In the genomic region with DNA sequence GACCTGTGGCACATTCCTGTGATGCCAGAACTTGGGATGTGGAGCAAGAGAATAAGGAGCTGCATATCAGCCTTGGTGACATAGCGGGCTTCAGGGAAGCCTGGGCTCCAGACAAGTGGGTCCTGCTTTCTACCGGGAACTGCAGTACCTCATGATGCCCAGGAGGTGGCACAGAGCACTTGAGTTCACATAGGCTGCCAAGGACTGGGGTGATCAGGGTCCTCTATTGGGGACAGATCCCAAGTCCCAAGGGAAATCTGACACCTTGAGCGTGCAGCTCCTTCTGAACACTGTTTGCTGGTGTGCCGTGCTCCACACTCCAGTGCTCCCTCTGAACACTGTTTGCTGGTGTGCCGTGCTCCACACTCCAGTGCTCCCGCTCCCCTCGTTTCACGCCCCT, we compare ENCODE assay signal across 8 mouse cellular contexts. TPM values are rescaled to one million over a fixed set of nuclear protein-coding genes. Genes with fewer than 3 reads are reported as not detected.
A peak's percentile ranks its signal among the peaks of the same experiment; 100 is the strongest.
DNase-seq lines count a peak whose midpoint lies in the region; ATAC-seq and TF ChIP-seq lines count a peak whose summit lies in the region.

No protein-coding gene starts in this region.

- H3K9me3 ChIP-seq in hindbrain, embryonic 16.5 days (ENCODE audit: control insufficient read depth, low read length): no peaks in the 10 kb centered on the region

- intact Hi-C loops in left cerebral cortex, adult 2 months (cut with DNase I): loop anchor here (1.0 kb wide), 1 partner anchor 113 kb away; no protein-coding TSS in a partner anchor

- TF ChIP-seq CTCF in bone marrow macrophage, adult 2 months (IDR thresholded peaks at IDR 0.05; ENCODE audit: low read depth, low read length): peak; percentile 78
- peak; percentile 91 for TF ChIP-seq CTCF in left cerebral cortex, adult 2 months (IDR thresholded peaks at IDR 0.05)

- peak; percentile 49 for DNase-seq in adrenal gland, adult 2 months
- no peak for DNase-seq in adrenal gland, adult 8-10 months
- peak; percentile 45 to 55 for DNase-seq in left cerebral cortex, adult 2 months (ENCODE audit: extremely low spot score in 1 of 2, low spot score in 2 of 2)
- peak; percentile 40 for DNase-seq in right cerebral cortex, postnatal 4 days

- peaks cover 30% of the 10 kb centered on the region for H3K36me3 ChIP-seq in hindbrain, embryonic 16.5 days (ENCODE audit: control insufficient read depth, insufficient read depth, low read length)

- no peak overlapping the region for H3K27ac ChIP-seq in bone marrow macrophage, adult 2 months (ENCODE audit: insufficient read depth, low read depth, low read length)
- H3K27ac ChIP-seq in hindbrain, embryonic 16.5 days (ENCODE audit: low read depth, low read length): no peak overlapping the region
- no peak overlapping the region for H3K27ac ChIP-seq in left cerebral cortex, adult 2 months

- WGBS in hindbrain, embryonic 16.5 days: 37% methylated on average over 8 of the region's 8 CpGs

- H3K4me2 ChIP-seq in hindbrain, embryonic 16.5 days (ENCODE audit: low read length): no peak overlapping the region

- H3K4me1 ChIP-seq in bone marrow macrophage, adult 2 months (ENCODE audit: control insufficient read depth, insufficient read depth, low read length): no peaks in the 10 kb centered on the region
- no peaks in the 10 kb centered on the region for H3K4me1 ChIP-seq in hindbrain, embryonic 16.5 days (ENCODE audit: control insufficient read depth, insufficient read depth, low read depth, low read length)

- H3K9ac ChIP-seq in hindbrain, embryonic 16.5 days (ENCODE audit: low read depth, low read length): no peak overlapping the region

- no peak overlapping the region for H3K4me3 ChIP-seq in bone marrow macrophage, adult 2 months (ENCODE audit: insufficient read depth, low read length)
- no peak overlapping the region for H3K4me3 ChIP-seq in hindbrain, embryonic 16.5 days (ENCODE audit: low read length)
- no peak overlapping the region for H3K4me3 ChIP-seq in left cerebral cortex, adult 2 months

- ATAC-seq in erythroblast, adult 5-6 weeks (replicated peaks; ENCODE audit: low FRiP score, poor library complexity, severe bottlenecking): peak; percentile 82
- ATAC-seq in hindbrain, embryonic 16.5 days: peak; percentile 78
- peak; percentile 76 for ATAC-seq in megakaryocyte, adult 5-6 weeks (ENCODE audit: poor library complexity, severe bottlenecking)

- no peaks in the 10 kb centered on the region for H3K27me3 ChIP-seq in hindbrain, embryonic 16.5 days (replicated peaks; ENCODE audit: control insufficient read depth, insufficient read depth, low read length)

- TF ChIP-seq POLR2A in bone marrow macrophage, adult 2 months (IDR thresholded peaks at IDR 0.05; ENCODE audit: borderline replicate concordance, low read depth, low read length): no peak

RNA-seq across cellular contexts. Expression of gene Trappc10, which starts 34.8 kb away (rescaled TPM):
- 10 to 100 TPM; 50.7 to 51.2 TPM for total RNA-seq in adrenal gland, adult 2 months (2021)
- 47.3 and 62.8 TPM in 2 replicates for polyA plus RNA-seq in adrenal gland, adult 2 months (2012; rRNA removed)
- total RNA-seq in adrenal gland, adult 8-10 months (2022): 10 to 100 TPM; 59.1 to 66.4 (median 60.2) TPM
- 25.2 and 29.6 TPM in 2 replicates for polyA plus RNA-seq in bone marrow macrophage, adult 2 months (2012; ENCODE audit: insufficient read depth, insufficient read length, missing spikeins)
- 48.3 and 50.0 TPM in 2 replicates for total RNA-seq in erythroblast, adult 5-6 weeks (2015; ENCODE audit: low replicate concordance)
- total RNA-seq in erythroblast, adult 5-6 weeks (2017; ENCODE audit: low replicate concordance): 37.9 and 41.1 TPM in 2 replicates
- polyA plus RNA-seq in hindbrain, embryonic 16.5 days (2015; fragmentation: Nextera tagmentation; extraction: Ambion mirVana): 11.3 and 21.5 TPM in 2 replicates
- 10 to 100 TPM; 86.7 to 88.6 TPM for total RNA-seq in left cerebral cortex, adult 2 months (2021)
- 26.1 and 37.9 TPM in 2 replicates for total RNA-seq in megakaryocyte, adult 5-6 weeks (2015)
- total RNA-seq in megakaryocyte, adult 5-6 weeks (2017): 26.9 and 29.1 TPM in 2 replicates
